Mouse (Mus musculus): ENCODE results near the gene Magi2.

Magi2 gene

GRCm38 (mm10) chr5:20359021-20359420, 1132.2 kb downstream of the Magi2 start:
- DNase-seq (ENCODE audit: low read depth, low spot score), result no peak

GRCm38 (mm10) chr5:20362154-20362553, 1135.3 kb downstream of the Magi2 start:
- no peak for DNase-seq (ENCODE audit: low read depth, low spot score)

- no peak for DNase-seq (ENCODE audit: low read depth, low spot score)
Observed at GRCm38 (mm10) chr5:20363216-20363615, 1136.4 kb downstream of the Magi2 start.

- no peak for DNase-seq (ENCODE audit: low read depth, low spot score)
Observed at GRCm38 (mm10) chr5:20373586-20373985, 1146.8 kb downstream of the Magi2 start.

- DNase-seq (ENCODE audit: low read depth, low spot score), result no peak
Observed at GRCm38 (mm10) chr5:20378071-20378800, 1151.4 kb downstream of the Magi2 start.

GRCm38 (mm10) chr5:20404533-20404932, 1177.7 kb downstream of the Magi2 start:
- no peak for DNase-seq (ENCODE audit: low read depth, low spot score)

GRCm38 (mm10) chr5:20406626-20407025, 1179.8 kb downstream of the Magi2 start:
- DNase-seq (ENCODE audit: low read depth, low spot score), result no peak

- no peak for DNase-seq (ENCODE audit: low read depth, low spot score)
Observed at GRCm38 (mm10) chr5:20415320-20415719, 1188.5 kb downstream of the Magi2 start.

- no peak for DNase-seq (ENCODE audit: low read depth, low spot score)
Observed at GRCm38 (mm10) chr5:20417348-20417747, 1190.5 kb downstream of the Magi2 start.

- no peak for DNase-seq (ENCODE audit: low read depth, low spot score)
Observed at GRCm38 (mm10) chr5:20432148-20432813, 1205.4 kb downstream of the Magi2 start.

- no peak for DNase-seq (ENCODE audit: low read depth, low spot score)
Observed at GRCm38 (mm10) chr5:20446471-20447174, 1219.8 kb downstream of the Magi2 start.

GRCm38 (mm10) chr5:20456106-20456505, 1229.3 kb downstream of the Magi2 start:
- no peak for DNase-seq (ENCODE audit: low read depth, low spot score)

GRCm38 (mm10) chr5:20457742-20458510, 1231.1 kb downstream of the Magi2 start:
- DNase-seq (ENCODE audit: low read depth, low spot score), result no peak

GRCm38 (mm10) chr5:20461709-20462108, 1234.9 kb downstream of the Magi2 start:
- DNase-seq (ENCODE audit: low read depth, low spot score), result no peak

GRCm38 (mm10) chr5:20462376-20462775, 1235.5 kb downstream of the Magi2 start:
- DNase-seq (ENCODE audit: low read depth, low spot score), result peak; percentile 8

GRCm38 (mm10) chr5:20469721-20470120, 1242.9 kb downstream of the Magi2 start:
- no peak for DNase-seq (ENCODE audit: low read depth, low spot score)

GRCm38 (mm10) chr5:20470466-20470865, 1243.6 kb downstream of the Magi2 start:
- DNase-seq (ENCODE audit: low read depth, low spot score), result no peak

GRCm38 (mm10) chr5:20484505-20484904, 1257.7 kb downstream of the Magi2 start:
- DNase-seq (ENCODE audit: low read depth, low spot score), result no peak

GRCm38 (mm10) chr5:20491911-20492310, 1265.1 kb downstream of the Magi2 start:
- DNase-seq (ENCODE audit: low read depth, low spot score), result no peak

- no peak for DNase-seq (ENCODE audit: low read depth, low spot score)
Observed at GRCm38 (mm10) chr5:20492679-20493078, 1265.8 kb downstream of the Magi2 start.

GRCm38 (mm10) chr5:20494010-20494409, 1267.2 kb downstream of the Magi2 start:
- DNase-seq (ENCODE audit: low read depth, low spot score), result no peak

- DNase-seq (ENCODE audit: low read depth, low spot score), result no peak
Observed at GRCm38 (mm10) chr5:20496924-20497323, 1270.1 kb downstream of the Magi2 start.
